Mouse (Mus musculus): Measurements from ENCODE around the gene Olfr938. TPM values are rescaled to one million over a fixed set of nuclear protein-coding genes. Genes with fewer than 3 reads are reported as not detected.

The Olfr938 gene
- not detected in 2 replicates for polyA plus RNA-seq (2014; fragmentation: Nextera tagmentation; extraction: Ambion mirVana)

DNA sequence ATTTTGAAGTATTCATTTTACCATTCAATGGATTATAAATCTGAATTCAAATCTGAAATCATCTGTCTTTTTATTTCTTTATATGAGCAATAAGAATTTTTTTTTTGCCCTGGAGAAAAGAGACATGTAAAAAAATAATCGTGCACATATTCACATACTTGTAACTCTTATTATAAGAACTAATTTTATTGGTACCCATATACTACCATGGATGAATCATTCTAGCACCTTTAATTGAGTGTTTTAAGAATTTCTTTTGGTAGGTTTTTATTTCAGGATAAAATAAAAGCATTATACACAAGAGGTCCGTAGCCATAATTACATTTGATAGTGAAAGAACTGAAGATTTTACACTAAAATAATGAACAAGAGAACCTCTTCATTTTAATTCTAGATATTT, at the start of gene Olfr938:
Gene Olfr938 (minus strand): TSS at position 101 of the 400 bp plus-strand sequence.
- H3K4me1 ChIP-seq (ENCODE audit: control insufficient read depth, insufficient read depth, low read length): no peaks in the 10 kb centered on the region
- H3K36me3 ChIP-seq (ENCODE audit: control insufficient read depth, insufficient read depth, low read length): no peaks in the 10 kb centered on the region
- WGBS: 88% methylated on average over 2 of the region's 2 CpGs
- no peak within 1 kb of the TSS for H3K9ac ChIP-seq (ENCODE audit: low read depth, low read length)
- ATAC-seq (ENCODE audit: low read depth) (no peak), DNase-seq (ENCODE audit: low spot score) (no peak)
- no peaks in the 10 kb centered on the region for H3K9me3 ChIP-seq (ENCODE audit: control insufficient read depth, low read length)
- H3K27me3 ChIP-seq (replicated peaks; ENCODE audit: control insufficient read depth, insufficient read depth, low read length): no peaks in the 10 kb centered on the region
- H3K27ac ChIP-seq (replicated peaks; ENCODE audit: low read depth, low read length): no peak within 1 kb of the TSS
- no peak within 1 kb of the TSS for H3K4me3 ChIP-seq (ENCODE audit: low read depth, low read length)
- H3K4me2 ChIP-seq (ENCODE audit: low read depth, low read length): no peak within 1 kb of the TSS

DNA sequence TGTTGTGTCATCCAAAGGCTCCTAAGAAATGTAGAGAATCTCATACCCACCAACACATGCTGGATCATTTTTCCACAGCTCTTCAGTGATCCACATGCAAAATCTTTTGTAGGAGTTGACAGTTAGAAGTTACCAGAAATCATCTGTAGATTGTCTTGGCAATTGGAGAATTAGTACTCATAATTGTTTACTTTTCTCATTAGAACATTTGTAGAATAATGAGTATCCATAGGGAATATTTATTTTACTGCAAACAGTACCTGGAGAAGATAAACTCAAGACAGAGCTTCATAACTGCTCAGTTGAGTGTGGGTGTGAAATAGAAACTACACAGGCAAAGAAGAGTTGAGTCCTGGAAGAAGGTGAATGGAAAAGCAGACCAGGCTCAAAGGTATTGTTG, 49.1 kb upstream of the Olfr938 start, which contains the start of gene Olfr27:
Gene Olfr27 (plus strand): TSS at position 301 of the 400 bp plus-strand sequence.
- no peak within 1 kb of the TSS for H3K9ac ChIP-seq (ENCODE audit: low read depth, low read length)
- H3K4me1 ChIP-seq (ENCODE audit: control insufficient read depth, insufficient read depth, low read length): no peaks in the 10 kb centered on the region
- H3K4me3 ChIP-seq (ENCODE audit: low read depth, low read length): no peak within 1 kb of the TSS
- no peaks in the 10 kb centered on the region for H3K36me3 ChIP-seq (ENCODE audit: control insufficient read depth, insufficient read depth, low read length)
- no peaks in the 10 kb centered on the region for H3K9me3 ChIP-seq (ENCODE audit: control insufficient read depth, low read length)
- no peak for ATAC-seq (ENCODE audit: low read depth)
- DNase-seq (ENCODE audit: low spot score): no peak
- H3K27me3 ChIP-seq (replicated peaks; ENCODE audit: control insufficient read depth, insufficient read depth, low read length): no peaks in the 10 kb centered on the region
- H3K4me2 ChIP-seq (ENCODE audit: low read depth, low read length): no peak within 1 kb of the TSS
- H3K27ac ChIP-seq (replicated peaks; ENCODE audit: low read depth, low read length): no peak within 1 kb of the TSS

DNA sequence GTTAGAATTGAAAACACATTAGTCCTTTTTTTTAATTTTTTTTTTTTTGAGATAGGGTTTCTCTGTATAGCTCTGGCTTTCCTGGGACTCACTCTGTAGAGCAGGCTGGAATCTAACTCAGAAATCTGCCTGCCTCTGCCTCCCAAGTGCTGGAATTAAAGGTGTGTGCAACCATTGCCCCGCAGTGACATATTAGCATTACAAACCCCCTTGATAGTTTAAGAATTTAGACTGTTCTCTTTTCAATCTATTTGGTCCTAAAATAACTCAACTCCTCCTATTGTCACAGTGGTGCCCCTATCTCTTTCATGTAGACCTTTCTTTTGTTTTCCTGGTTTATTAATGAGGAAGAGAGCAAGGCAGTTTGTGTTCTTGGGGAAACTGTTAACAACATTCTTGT, 48.6 kb upstream of the Olfr938 start:
- H3K27me3 ChIP-seq (replicated peaks; ENCODE audit: control insufficient read depth, insufficient read depth, low read length): no peaks in the 10 kb centered on the region
- no peak overlapping the region for H3K9ac ChIP-seq (ENCODE audit: low read depth, low read length)
- WGBS: 94% methylated on average over 1 of the region's 1 CpGs
- no peaks in the 10 kb centered on the region for H3K4me1 ChIP-seq (ENCODE audit: control insufficient read depth, insufficient read depth, low read length)
- H3K4me3 ChIP-seq (ENCODE audit: low read depth, low read length): no peak overlapping the region
- no peaks in the 10 kb centered on the region for H3K36me3 ChIP-seq (ENCODE audit: control insufficient read depth, insufficient read depth, low read length)
- ATAC-seq (ENCODE audit: low read depth): no peak
- H3K9me3 ChIP-seq (ENCODE audit: control insufficient read depth, low read length): no peaks in the 10 kb centered on the region
- H3K27ac ChIP-seq (replicated peaks; ENCODE audit: low read depth, low read length): no peak overlapping the region
- H3K4me2 ChIP-seq (ENCODE audit: low read depth, low read length): no peak overlapping the region
- no peak for DNase-seq (ENCODE audit: low spot score)

DNA sequence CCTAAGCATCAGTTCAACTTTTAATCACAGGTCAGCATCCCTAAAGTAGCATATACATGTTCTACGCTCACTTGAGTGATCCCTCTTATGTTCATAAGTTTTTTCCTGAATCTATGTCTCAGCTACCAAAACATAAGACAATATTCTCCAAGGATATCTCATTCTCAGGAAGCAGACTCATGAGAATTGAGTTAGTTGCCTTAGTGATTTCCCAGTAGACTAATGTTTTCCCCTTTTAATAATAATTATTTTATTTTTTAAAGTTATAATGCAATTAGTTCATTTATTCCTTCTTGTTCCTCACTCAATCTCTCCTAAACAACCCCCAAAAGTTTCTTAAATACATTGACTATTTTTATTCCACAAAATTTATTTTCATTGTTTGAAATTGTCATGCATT, 13.8 kb downstream of the Olfr938 start, which contains the start of gene Olfr937:
Gene Olfr937 (minus strand): TSS at position 101 of the 400 bp plus-strand sequence.
- H3K4me2 ChIP-seq (ENCODE audit: low read depth, low read length): no peak within 1 kb of the TSS
- DNase-seq (ENCODE audit: low spot score) (no peak), ATAC-seq (ENCODE audit: low read depth) (no peak)
- H3K4me3 ChIP-seq (ENCODE audit: low read depth, low read length): no peak within 1 kb of the TSS
- no peaks in the 10 kb centered on the region for H3K36me3 ChIP-seq (ENCODE audit: control insufficient read depth, insufficient read depth, low read length)
- H3K9me3 ChIP-seq (ENCODE audit: control insufficient read depth, low read length): no peaks in the 10 kb centered on the region
- H3K9ac ChIP-seq (ENCODE audit: low read depth, low read length): no peak within 1 kb of the TSS
- no peaks in the 10 kb centered on the region for H3K4me1 ChIP-seq (ENCODE audit: control insufficient read depth, insufficient read depth, low read length)
- H3K27ac ChIP-seq (replicated peaks; ENCODE audit: low read depth, low read length): no peak within 1 kb of the TSS
- 77% methylated on average over 1 of the region's 1 CpGs for WGBS
- no peaks in the 10 kb centered on the region for H3K27me3 ChIP-seq (replicated peaks; ENCODE audit: control insufficient read depth, insufficient read depth, low read length)

Small RNA genes lying within 50 kb of the gene (microRNA-seq; reads per million reads assigned to microRNA genes)
- gene Gm25032 (ENCODE audit: borderline number of aligned reads) (not detected), gene Gm25529 (ENCODE audit: borderline number of aligned reads) (not detected)

Other genes starting within 250 kb of the Olfr938 start
- not detected in 2 replicates for gene Olfr924, start 234.4 kb downstream of the Olfr938 start, polyA plus RNA-seq (2014; fragmentation: Nextera tagmentation; extraction: Ambion mirVana)
- not detected in 2 replicates for gene Olfr26, start 223.8 kb downstream of the Olfr938 start, polyA plus RNA-seq (2014; fragmentation: Nextera tagmentation; extraction: Ambion mirVana)
- gene Olfr926, start 201.8 kb downstream of the Olfr938 start, polyA plus RNA-seq (2014; fragmentation: Nextera tagmentation; extraction: Ambion mirVana): not detected in 2 replicates
- gene Olfr930, start 149.1 kb downstream of the Olfr938 start, polyA plus RNA-seq (2014; fragmentation: Nextera tagmentation; extraction: Ambion mirVana): 0.13 TPM in 1 of 2 replicates, not detected in the other
- 0.10 TPM in 1 of 2 replicates, not detected in the other for gene Olfr933, start 106.6 kb downstream of the Olfr938 start, polyA plus RNA-seq (2014; fragmentation: Nextera tagmentation; extraction: Ambion mirVana)
- gene Olfr934, start 90.6 kb downstream of the Olfr938 start, polyA plus RNA-seq (2014; fragmentation: Nextera tagmentation; extraction: Ambion mirVana): not detected in 2 replicates
- gene Olfr935, start 79.2 kb downstream of the Olfr938 start, polyA plus RNA-seq (2014; fragmentation: Nextera tagmentation; extraction: Ambion mirVana): 0.10 TPM in 1 of 2 replicates, not detected in the other
- 0.20 TPM in 1 of 2 replicates, not detected in the other for gene Olfr146, start 55.5 kb downstream of the Olfr938 start, polyA plus RNA-seq (2014; fragmentation: Nextera tagmentation; extraction: Ambion mirVana)
- gene Olfr937, start 13.9 kb downstream of the Olfr938 start, polyA plus RNA-seq (2014; fragmentation: Nextera tagmentation; extraction: Ambion mirVana): not detected in 2 replicates
- not detected in 2 replicates for gene Olfr27, start 49.2 kb upstream of the Olfr938 start, polyA plus RNA-seq (2014; fragmentation: Nextera tagmentation; extraction: Ambion mirVana)
- not detected in 2 replicates for gene Olfr943, start 87.4 kb upstream of the Olfr938 start, polyA plus RNA-seq (2014; fragmentation: Nextera tagmentation; extraction: Ambion mirVana)
- gene Olfr944, start 123.0 kb upstream of the Olfr938 start, polyA plus RNA-seq (2014; fragmentation: Nextera tagmentation; extraction: Ambion mirVana): 0.13 TPM in 1 of 2 replicates, not detected in the other
- 0.08 and 0.13 TPM in 2 replicates for gene Olfr1537, start 171.1 kb upstream of the Olfr938 start, polyA plus RNA-seq (2014; fragmentation: Nextera tagmentation; extraction: Ambion mirVana)
- not detected in 2 replicates for gene Olfr945, start 197.9 kb upstream of the Olfr938 start, polyA plus RNA-seq (2014; fragmentation: Nextera tagmentation; extraction: Ambion mirVana)
- not detected in 2 replicates for gene Olfr948, start 247.2 kb upstream of the Olfr938 start, polyA plus RNA-seq (2014; fragmentation: Nextera tagmentation; extraction: Ambion mirVana)

All from embryonic facial prominence, embryonic 14.5 days (tissue).